Mouse (Mus musculus) limb, embryonic 10.5 days (tissue): ENCODE measurements around the gene Sell. TPM values are rescaled to one million over a fixed set of nuclear protein-coding genes. Genes with fewer than 3 reads are reported as not detected.

Experiments used
- DNase-seq: peaks from one replicate; pipeline ENCODE4 v3.0.0-alpha.2; 2017; ENCODE audit warnings: low spot score
- H3K27ac ChIP-seq: fragments of 300-500 bp; sonication (generic); 2 replicates; pipeline ENCODE4 v1.5.1; 2016; ENCODE audit warnings: mild to moderate bottlenecking
- H3K27me3 ChIP-seq: fragments of 300-500 bp; sonication (generic); 2 replicates; pipeline ENCODE4 v1.6.1; 2016; ENCODE audit warnings: low read depth, mild to moderate bottlenecking; ENCODE audit not compliant: poor library complexity, severe bottlenecking
- H3K36me3 ChIP-seq: fragments of 300-500 bp; sonication (generic); 2 replicates; pipeline ENCODE4 v1.6.1; 2016; ENCODE audit warnings: mild to moderate bottlenecking, moderate library complexity
- H3K4me1 ChIP-seq: fragments of 300-500 bp; sonication (generic); 2 replicates; pipeline ENCODE4 v1.6.1; 2016
- H3K4me3 ChIP-seq: fragments of 300-500 bp; sonication (generic); 2 replicates; pipeline ENCODE4 v1.5.1; 2016; ENCODE audit warnings: mild to moderate bottlenecking, moderate library complexity
- H3K9me3 ChIP-seq: fragments of 300-500 bp; sonication (generic); replicated peaks from 2 replicates; pipeline ENCODE4 v1.6.1; 2016; ENCODE audit warnings: mild to moderate bottlenecking
- WGBS: fragments of 180-500 bp; shearing (Covaris S2); methylation state at CpG from one replicate; pipeline ENCODE4 v1.1.7; 2016; 5-methylcytosine and 5-hydroxymethylcytosine counted together
- polyA plus RNA-seq: library from polyadenylated mRNA; unstranded; fragments of >200 nt; fragmentation: Nextera tagmentation; extraction: Ambion mirVana; gene quantifications from 2 replicates; pipeline ENCODE4 v1.2.1, GENCODE M21; 2016

Sell gene
- polyA plus RNA-seq, 1 experiment from 2014 or later: not detected

- Histone ChIP-seq H3K4me3 (no peak overlapping the region), H3K36me3 (no peaks in the 10 kb centered on the region), H3K27ac (no peak overlapping the region), H3K9me3 (no peaks in the 10 kb centered on the region), H3K4me1 (no peaks in the 10 kb centered on the region), H3K27me3 (no peaks in the 10 kb centered on the region)
- DNase-seq: no peak
- 88% methylated on average over 4 of the region's 4 CpGs for WGBS
Measured at GRCm38 (mm10) chr1:164078323-164078741, 16.6 kb downstream of the Sell start.

- Histone ChIP-seq H3K4me3 (no peak overlapping the region), H3K9me3 (no peaks in the 10 kb centered on the region), H3K36me3 (no peaks in the 10 kb centered on the region), H3K4me1 (no peaks in the 10 kb centered on the region), H3K27ac (no peak overlapping the region), H3K27me3 (no peaks in the 10 kb centered on the region)
- WGBS: 87% methylated on average over 11 of the region's 11 CpGs
- DNase-seq: no peak
Measured at GRCm38 (mm10) chr1:164079091-164079490, 17.3 kb downstream of the Sell start.

- H3K4me1 ChIP-seq: no peaks in the 10 kb centered on the region
- WGBS: 85% methylated on average over 4 of the region's 4 CpGs
- H3K4me3 ChIP-seq: no peak overlapping the region
- H3K9me3 ChIP-seq: no peaks in the 10 kb centered on the region
- no peak overlapping the region for H3K27ac ChIP-seq
- no peak for DNase-seq
- H3K27me3 ChIP-seq: no peaks in the 10 kb centered on the region
- no peaks in the 10 kb centered on the region for H3K36me3 ChIP-seq
Measured at GRCm38 (mm10) chr1:164083046-164083445, 21.3 kb downstream of the Sell start.

- no peak for DNase-seq
- Histone ChIP-seq H3K27me3 (no peaks in the 10 kb centered on the region), H3K27ac (no peak overlapping the region), H3K4me1 (no peaks in the 10 kb centered on the region), H3K36me3 (no peaks in the 10 kb centered on the region), H3K9me3 (no peaks in the 10 kb centered on the region), H3K4me3 (no peak overlapping the region)
- WGBS: 88% methylated on average over 3 of the region's 3 CpGs
Measured at GRCm38 (mm10) chr1:164086797-164087196, 25.0 kb downstream of the Sell start.

GRCm38 (mm10) chr1:164087872-164088271, 26.1 kb downstream of the Sell start:
- DNase-seq: no peak
- WGBS: 89% methylated on average over 5 of the region's 5 CpGs
- H3K36me3 ChIP-seq: no peaks in the 10 kb centered on the region

GRCm38 (mm10) chr1:164096780-164097179, 35.0 kb downstream of the Sell start:
- 70% methylated on average over 6 of the region's 6 CpGs for WGBS
- Histone ChIP-seq H3K27me3 (no peaks in the 10 kb centered on the region), H3K4me1 (no peaks in the 10 kb centered on the region), H3K4me3 (no peak overlapping the region), H3K9me3 (no peaks in the 10 kb centered on the region), H3K36me3 (no peaks in the 10 kb centered on the region), H3K27ac (no peak overlapping the region)
- DNase-seq: no peak

More at GRCm38 (mm10) chr1:164087872-164088271, 26.1 kb downstream of the Sell start:
- H3K9me3 ChIP-seq: no peaks in the 10 kb centered on the region
- H3K4me3 ChIP-seq: no peak overlapping the region
- H3K27me3 ChIP-seq: no peaks in the 10 kb centered on the region
- H3K4me1 ChIP-seq: no peaks in the 10 kb centered on the region
- H3K27ac ChIP-seq: no peak overlapping the region

- H3K27ac ChIP-seq: no peak overlapping the region
- H3K36me3 ChIP-seq: no peaks in the 10 kb centered on the region
- DNase-seq: no peak
- H3K4me1 ChIP-seq: no peaks in the 10 kb centered on the region
- H3K27me3 ChIP-seq: no peaks in the 10 kb centered on the region
- WGBS: 85% methylated on average over 2 of the region's 2 CpGs
- no peak overlapping the region for H3K4me3 ChIP-seq
- no peaks in the 10 kb centered on the region for H3K9me3 ChIP-seq
Measured at GRCm38 (mm10) chr1:164097911-164098310, 36.1 kb downstream of the Sell start.

GRCm38 (mm10) chr1:164098372-164098771, 36.6 kb downstream of the Sell start:
- Histone ChIP-seq H3K36me3 (no peaks in the 10 kb centered on the region), H3K4me1 (no peaks in the 10 kb centered on the region), H3K4me3 (no peak overlapping the region), H3K9me3 (no peaks in the 10 kb centered on the region), H3K27ac (no peak overlapping the region), H3K27me3 (no peaks in the 10 kb centered on the region)
- WGBS: 81% methylated on average over 2 of the region's 2 CpGs
- no peak for DNase-seq

GRCm38 (mm10) chr1:164109763-164110162, 48.0 kb downstream of the Sell start:
- H3K36me3 ChIP-seq: no peaks in the 10 kb centered on the region
- no peaks in the 10 kb centered on the region for H3K4me1 ChIP-seq
- DNase-seq: no peak
- 95% methylated on average over 2 of the region's 2 CpGs for WGBS
- H3K27ac ChIP-seq: no peak overlapping the region
- H3K27me3 ChIP-seq: no peaks in the 10 kb centered on the region
- no peak overlapping the region for H3K4me3 ChIP-seq
- H3K9me3 ChIP-seq: no peaks in the 10 kb centered on the region

- H3K9me3 ChIP-seq: no peaks in the 10 kb centered on the region
- WGBS: 94% methylated on average over 9 of the region's 9 CpGs
Measured at GRCm38 (mm10) chr1:164110591-164111329, 49.0 kb downstream of the Sell start.

GRCm38 (mm10) chr1:164114280-164114679, 52.5 kb downstream of the Sell start:
- WGBS: 82% methylated on average over 5 of the region's 5 CpGs
- no peak for DNase-seq
- H3K9me3 ChIP-seq: no peaks in the 10 kb centered on the region

More at GRCm38 (mm10) chr1:164110591-164111329, 49.0 kb downstream of the Sell start:
- Histone ChIP-seq H3K27me3 (no peaks in the 10 kb centered on the region), H3K4me3 (no peak overlapping the region), H3K27ac (no peak overlapping the region), H3K4me1 (no peaks in the 10 kb centered on the region), H3K36me3 (no peaks in the 10 kb centered on the region)
- no peak for DNase-seq

GRCm38 (mm10) chr1:164114947-164115493, 53.2 kb downstream of the Sell start, which contains the start of gene Selp:
Gene Selp, plus strand, starts transcription at chr1:164115264.
- Histone ChIP-seq H3K27ac (no peak within 1 kb of the TSS), H3K4me3 (no peak within 1 kb of the TSS), H3K4me1 (peaks cover 4% of the 10 kb centered on the region), H3K9me3 (no peaks in the 10 kb centered on the region), H3K27me3 (no peaks in the 10 kb centered on the region), H3K36me3 (no peaks in the 10 kb centered on the region)
- no peak for DNase-seq
- WGBS: 75% methylated on average over 8 of the region's 8 CpGs

More at GRCm38 (mm10) chr1:164114280-164114679, 52.5 kb downstream of the Sell start:
- Histone ChIP-seq H3K36me3 (no peaks in the 10 kb centered on the region), H3K4me1 (peaks cover 4% of the 10 kb centered on the region), H3K4me3 (no peak overlapping the region), H3K27me3 (no peaks in the 10 kb centered on the region), H3K27ac (no peak overlapping the region)

- H3K4me3 ChIP-seq: no peak overlapping the region
- no peak overlapping the region for H3K27ac ChIP-seq
- 86% methylated on average over 6 of the region's 6 CpGs for WGBS
- no peaks in the 10 kb centered on the region for H3K27me3 ChIP-seq
- H3K9me3 ChIP-seq: no peaks in the 10 kb centered on the region
- H3K36me3 ChIP-seq: no peaks in the 10 kb centered on the region
- no peak for DNase-seq
- peaks cover 4% of the 10 kb centered on the region for H3K4me1 ChIP-seq
Measured at GRCm38 (mm10) chr1:164115647-164116046, 53.9 kb downstream of the Sell start.
